Mouse (Mus musculus) heart, adult 2 months (tissue): Measurements from ENCODE around the gene Tln1.

Experiments
- CTCF ChIP-seq: fragments of 200-600 bp; IDR thresholded peaks from 2 replicates; pipeline ENCODE4 v1.8.1; 2022; ENCODE audit warnings: antibody characterized with exemption, mild to moderate bottlenecking, moderate library complexity
- EP300 ChIP-seq: fragments of 200-500 bp; IDR thresholded peaks from 2 replicates; pipeline ENCODE4 v1.6.1; 2011; ENCODE audit warnings: low read depth, low read length, control low read depth; ENCODE audit not compliant: insufficient read depth
- POLR2A ChIP-seq: fragments of 200-500 bp; IDR thresholded peaks from 2 replicates; pipeline ENCODE4 v1.6.1; 2011; ENCODE audit warnings: mild to moderate bottlenecking, low read depth, low read length, control low read depth; ENCODE audit not compliant: insufficient read depth

DNA sequence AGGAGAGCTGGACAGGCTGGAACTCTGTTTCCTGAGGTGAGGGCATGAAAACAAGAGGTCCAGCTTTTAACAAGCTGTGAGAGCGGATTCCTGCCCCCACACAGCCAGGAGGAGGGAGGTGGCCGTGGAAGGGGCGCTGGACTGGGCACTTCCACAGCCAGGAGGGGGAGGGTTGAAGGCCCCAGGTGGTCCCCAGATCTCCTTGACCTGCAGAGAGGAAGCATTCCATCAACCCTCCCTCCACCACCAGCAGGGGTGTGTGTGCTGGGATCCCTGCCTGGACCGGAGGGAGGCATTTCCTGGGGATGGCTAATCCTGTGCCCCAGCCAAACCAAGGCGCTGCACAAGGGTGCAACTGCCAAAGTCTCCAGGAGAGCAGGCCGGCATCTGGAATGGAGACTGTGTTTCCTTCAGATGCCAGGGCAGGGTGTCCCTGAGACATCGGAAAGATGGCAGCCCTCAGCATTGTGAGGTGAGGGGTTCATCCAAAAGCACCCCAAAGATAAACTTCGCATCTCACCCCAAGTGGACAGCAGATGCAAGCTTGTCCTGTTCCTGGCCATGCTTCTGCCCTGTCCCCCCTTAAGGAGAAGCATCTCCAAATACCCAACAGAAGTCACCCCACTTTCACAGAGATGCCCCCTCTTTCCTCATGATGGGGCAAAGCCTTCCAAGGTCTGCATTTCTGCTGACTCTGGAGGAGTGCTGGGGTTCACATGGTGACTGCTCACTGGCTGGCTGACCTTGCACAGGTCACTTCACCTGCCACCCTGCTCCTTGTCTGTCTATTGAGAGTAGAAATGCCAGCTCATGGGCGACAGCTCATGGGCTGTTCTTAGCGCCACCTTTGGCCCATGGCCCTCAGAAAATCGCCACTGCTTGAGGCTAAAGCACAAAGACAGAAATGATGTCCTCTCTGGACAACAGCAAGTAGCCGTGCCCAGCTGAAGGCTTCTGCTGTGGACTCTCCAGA, 22.2 kb upstream of the Tln1 start, which contains the start of gene Msmp:
- TF ChIP-seq EP300 (peak; percentile 79; the same call in 1 of the 2 replicates), CTCF (peak; percentile 47), POLR2A (peak; percentile 46; the same call in 1 of the 2 replicates)
